Mouse (Mus musculus) kidney, adult 9 months (tissue): ENCODE results near the gene Cntn5.

Source experiments
- DNase-seq: peaks from one replicate; pipeline ENCODE4 v3.0.0; 2022

Gene Cntn5

GRCm38 (mm10) chr9:10389863-10390262, 514.7 kb downstream of the Cntn5 start:
- no peak for DNase-seq

- DNase-seq = no peak
Observed at GRCm38 (mm10) chr9:10384455-10384854, 520.1 kb downstream of the Cntn5 start.

- DNase-seq = no peak
Observed at GRCm38 (mm10) chr9:10383140-10383539, 521.4 kb downstream of the Cntn5 start.

- no peak for DNase-seq
Observed at GRCm38 (mm10) chr9:10381701-10382100, 522.9 kb downstream of the Cntn5 start.

GRCm38 (mm10) chr9:10376261-10376660, 528.3 kb downstream of the Cntn5 start:
- DNase-seq = no peak

- DNase-seq = no peak
Observed at GRCm38 (mm10) chr9:10368971-10369370, 535.6 kb downstream of the Cntn5 start.

- DNase-seq = no peak
Observed at GRCm38 (mm10) chr9:10368410-10368809, 536.2 kb downstream of the Cntn5 start.

GRCm38 (mm10) chr9:10366246-10366955, 538.2 kb downstream of the Cntn5 start:
- DNase-seq = no peak

GRCm38 (mm10) chr9:10350909-10351655, 553.5 kb downstream of the Cntn5 start:
- DNase-seq = no peak

GRCm38 (mm10) chr9:10348741-10349140, 555.8 kb downstream of the Cntn5 start:
- no peak for DNase-seq

- no peak for DNase-seq
Observed at GRCm38 (mm10) chr9:10348222-10348621, 556.4 kb downstream of the Cntn5 start.

- peak; percentile 68 for DNase-seq
Observed at GRCm38 (mm10) chr9:10340751-10341150, 563.8 kb downstream of the Cntn5 start.

- DNase-seq = no peak
Observed at GRCm38 (mm10) chr9:10339716-10340115, 564.9 kb downstream of the Cntn5 start.

- peak; percentile 41 for DNase-seq
Observed at GRCm38 (mm10) chr9:10324697-10325368, 579.7 kb downstream of the Cntn5 start.

GRCm38 (mm10) chr9:10269342-10269741, 635.2 kb downstream of the Cntn5 start:
- DNase-seq = no peak

- DNase-seq = no peak
Observed at GRCm38 (mm10) chr9:10268836-10269235, 635.7 kb downstream of the Cntn5 start.

GRCm38 (mm10) chr9:10265616-10266015, 639.0 kb downstream of the Cntn5 start:
- DNase-seq = no peak

GRCm38 (mm10) chr9:10233364-10233763, 671.2 kb downstream of the Cntn5 start:
- DNase-seq = no peak

GRCm38 (mm10) chr9:10232066-10232465, 672.5 kb downstream of the Cntn5 start:
- no peak for DNase-seq

GRCm38 (mm10) chr9:10230973-10231372, 673.6 kb downstream of the Cntn5 start:
- no peak for DNase-seq

GRCm38 (mm10) chr9:10229716-10230115, 674.9 kb downstream of the Cntn5 start:
- DNase-seq = no peak

GRCm38 (mm10) chr9:10226013-10226412, 678.6 kb downstream of the Cntn5 start:
- DNase-seq = no peak

- DNase-seq = no peak
Observed at GRCm38 (mm10) chr9:10186063-10186462, 718.5 kb downstream of the Cntn5 start.

- DNase-seq = no peak
Observed at GRCm38 (mm10) chr9:10170526-10170925, 734.0 kb downstream of the Cntn5 start.
